Mouse (Mus musculus) spleen, adult 2 months (tissue): ENCODE measurements around the gene Ptprn2.

ENCODE experiments used
- CTCF ChIP-seq: fragments of 200-500 bp; IDR thresholded peaks from 2 replicates; pipeline ENCODE4 v1.5.1; 2011; ENCODE audit warnings: mild to moderate bottlenecking, inconsistent platforms; ENCODE audit not compliant: insufficient read depth, insufficient read length, insufficient replicate concordance; ENCODE audit errors: extremely low read depth
- POLR2A ChIP-seq: fragments of 200-500 bp; IDR thresholded peaks from 2 replicates; pipeline ENCODE4 v1.6.1; 2011; ENCODE audit warnings: low read depth, low read length, inconsistent platforms

DNA sequence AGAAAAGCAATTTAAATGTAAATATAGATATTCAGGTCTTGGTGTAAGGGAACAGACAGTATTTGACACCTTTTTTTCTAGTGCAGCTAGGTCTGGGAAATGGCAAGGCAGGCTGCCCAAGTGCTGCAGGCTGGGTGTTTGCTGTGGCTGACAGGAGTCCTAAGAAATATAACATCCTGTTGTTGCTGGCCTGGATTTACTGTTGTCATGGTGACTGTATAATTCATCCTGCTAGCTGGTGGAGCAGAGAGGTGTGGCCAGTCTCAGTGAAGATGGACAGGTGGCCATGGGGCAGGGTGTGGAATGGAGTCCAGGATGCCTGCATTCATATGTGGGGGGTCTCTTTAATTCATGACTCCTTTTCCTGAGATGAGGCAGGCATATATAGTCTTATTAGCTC, 96.3 kb downstream of the Ptprn2 start:
- no peak for TF ChIP-seq CTCF
- no peak for TF ChIP-seq POLR2A
